Mouse (Mus musculus) gastrocnemius, postnatal 14 days (tissue): ENCODE data around the gene Chid1. TPM values are rescaled to one million over a fixed set of nuclear protein-coding genes. Genes with fewer than 3 reads are reported as not detected.

Source experiments
- DNase-seq: peaks from one replicate; pipeline ENCODE4 v3.0.0; 2021; ENCODE audit warnings: mixed read lengths
- intact Hi-C: fragments of 180-260 bp; cut with DNase I; formaldehyde crosslinking; loops from one replicate; pipeline ENCODE4 v1.15.1; 2025; ENCODE audit warnings: low total_unique reads
- long read RNA-seq, 2 experiments: library from polyadenylated mRNA; stranded (forward); transcript quantifications; one replicate each; pipeline ENCODE4 v2.0.0; 2021
- total RNA-seq, 2 experiments: library from RNA; stranded (reverse); gene quantifications; 2 replicates each; pipeline ENCODE4 v1.2.3; 2021

The Chid1 gene
- total RNA-seq = 10 to 100 TPM; 19.5 to 23.0 TPM
- long read RNA-seq, experiment 1, full-length matches to known transcripts = 21 of 25 reads
- long read RNA-seq, experiment 1, partial matches to known transcripts = 2 of 25 reads
- long read RNA-seq, experiment 1, other reads (novel, unspliced or antisense) = 2 of 25 reads
- long read RNA-seq, experiment 2, full-length matches to known transcripts = 14 of 19 reads
- long read RNA-seq, experiment 2, partial matches to known transcripts = 1 of 19 reads
- long read RNA-seq, experiment 2, other reads (novel, unspliced or antisense) = 4 of 19 reads

- intact Hi-C loops = no loop called here
- DNase-seq = peak; percentile 99
Measured at GRCm38 (mm10) chr7:141539556-141540311, at the start of gene Chid1. Gene Chid1, minus strand, starts transcription at chr7:141539857.

- intact Hi-C loops = no loop called here
- no peak for DNase-seq
Measured at GRCm38 (mm10) chr7:141588890-141589289, 49.2 kb upstream of the Chid1 start.

- DNase-seq = no peak
- intact Hi-C loops = no loop called here
Measured at GRCm38 (mm10) chr7:141585881-141586280, 46.2 kb upstream of the Chid1 start.

DNA sequence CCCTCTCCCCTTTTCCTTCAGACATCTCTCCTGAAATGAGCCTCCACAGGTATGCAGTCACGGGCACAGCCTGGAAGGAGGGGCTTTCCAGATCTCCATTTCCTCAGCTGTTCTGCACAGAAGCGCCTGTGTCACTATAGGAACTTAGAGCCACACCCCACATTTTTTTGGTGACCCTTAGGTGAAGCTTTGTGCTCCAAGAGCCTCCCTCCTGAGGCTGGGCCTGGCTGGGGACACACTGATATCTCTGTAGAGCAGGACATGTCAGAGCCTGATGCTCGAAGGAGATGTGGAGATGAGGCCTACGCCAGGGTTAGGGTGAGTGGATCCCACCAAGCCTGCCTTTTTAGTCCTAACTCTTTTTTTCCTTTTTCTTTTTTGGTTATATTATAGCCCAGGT, 45.6 kb upstream of the Chid1 start:
- DNase-seq = no peak
- intact Hi-C loops = no loop called here

- DNase-seq = no peak
- intact Hi-C loops = no loop called here
Measured at GRCm38 (mm10) chr7:141584048-141584841, 44.6 kb upstream of the Chid1 start.

DNA sequence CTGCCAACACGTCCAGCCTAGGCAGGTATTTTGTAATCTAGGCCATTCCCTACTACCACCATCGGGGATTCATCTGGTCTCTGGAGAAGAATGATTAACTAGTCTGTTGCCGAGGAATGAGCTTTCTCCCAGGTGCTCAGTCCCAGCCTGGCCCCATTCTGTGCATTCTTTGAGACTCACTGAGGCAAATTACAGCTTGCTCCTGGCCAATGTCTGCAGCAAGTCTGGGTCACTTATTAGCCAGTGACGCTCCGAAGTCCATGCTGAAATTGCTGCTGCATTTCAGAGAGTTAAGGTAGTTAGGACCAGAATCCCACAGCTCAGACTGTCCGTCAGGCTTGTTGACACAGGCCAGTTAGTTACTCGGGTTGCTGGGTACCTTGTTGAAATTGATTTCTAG, 41.7 kb upstream of the Chid1 start:
- intact Hi-C loops = no loop called here
- DNase-seq = no peak

DNA sequence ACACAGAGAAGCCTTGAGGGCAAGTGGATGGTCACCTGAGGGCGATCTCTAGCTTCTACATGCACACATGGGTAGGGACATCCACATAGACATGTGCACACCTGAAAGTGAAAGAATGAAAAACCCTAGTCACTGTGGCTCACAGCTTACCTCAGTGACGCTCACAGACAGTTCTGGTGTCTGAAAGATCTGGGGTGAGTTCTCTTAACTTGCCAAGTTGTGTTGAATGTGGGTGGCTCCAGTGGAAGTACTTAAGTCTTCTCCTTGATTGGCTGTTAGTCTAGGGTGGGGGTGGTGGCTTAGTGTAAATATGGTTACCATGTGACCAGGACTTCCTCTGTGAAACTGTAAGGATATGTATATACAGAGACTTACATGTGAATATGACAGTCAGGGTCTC, 39.3 kb upstream of the Chid1 start:
- no peak for DNase-seq
- intact Hi-C loops = no loop called here

DNA sequence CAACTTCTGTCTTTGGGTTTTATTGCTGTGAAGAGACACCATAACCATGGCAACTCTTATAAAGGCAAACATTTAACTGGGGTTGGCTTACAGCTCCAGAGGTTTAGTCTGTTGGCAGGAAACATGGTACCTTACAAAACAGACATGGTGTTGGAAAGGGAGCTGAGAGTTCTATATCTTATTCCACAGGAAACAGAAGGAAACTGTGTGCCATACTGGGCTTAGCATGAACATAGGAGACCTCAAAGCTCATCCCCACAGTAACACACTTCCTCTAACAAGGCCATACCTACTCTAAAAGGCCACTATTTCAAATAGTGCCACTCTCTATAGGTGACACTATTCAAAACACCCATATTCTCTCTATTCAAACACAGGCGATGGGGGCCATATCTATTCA, 38.9 kb upstream of the Chid1 start:
- intact Hi-C loops = no loop called here
- no peak for DNase-seq

- intact Hi-C loops = no loop called here
- no peak for DNase-seq
Measured at GRCm38 (mm10) chr7:141577801-141578200, 38.1 kb upstream of the Chid1 start.

GRCm38 (mm10) chr7:141575481-141575880, 35.8 kb upstream of the Chid1 start:
- intact Hi-C loops = no loop called here
- DNase-seq = no peak

GRCm38 (mm10) chr7:141574041-141574440, 34.4 kb upstream of the Chid1 start:
- no peak for DNase-seq

GRCm38 (mm10) chr7:141570625-141571295, 31.1 kb upstream of the Chid1 start:
- intact Hi-C loops = no loop called here
- no peak for DNase-seq

More at GRCm38 (mm10) chr7:141574041-141574440, 34.4 kb upstream of the Chid1 start:
- intact Hi-C loops = no loop called here

GRCm38 (mm10) chr7:141569916-141570315, 30.3 kb upstream of the Chid1 start:
- DNase-seq = no peak
- intact Hi-C loops = no loop called here

DNA sequence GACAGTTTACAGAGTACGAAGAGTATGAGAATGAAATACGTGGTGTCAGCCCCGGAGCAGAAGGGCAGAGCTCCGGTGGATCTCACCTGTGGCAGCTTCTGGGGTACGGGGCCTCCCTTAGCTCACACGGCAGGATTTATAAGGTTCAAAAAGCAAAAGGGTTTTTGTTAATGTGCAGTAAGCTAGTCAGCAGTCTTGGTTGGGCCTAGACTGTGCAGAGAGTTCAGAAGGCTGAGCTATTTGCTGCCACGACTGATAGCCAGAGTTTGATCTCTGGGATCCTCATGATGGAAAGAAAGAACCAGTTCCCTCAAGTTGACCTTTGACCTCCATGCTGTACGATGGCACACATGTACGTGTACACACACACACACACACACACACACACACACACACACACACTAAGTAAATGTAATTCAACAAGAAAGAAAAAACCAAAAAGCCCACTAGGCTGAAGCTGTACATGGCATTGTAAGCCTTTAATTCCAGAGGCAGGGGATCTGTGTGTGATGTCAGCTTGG, 29.7 kb upstream of the Chid1 start:
- intact Hi-C loops = no loop called here
- DNase-seq = no peak

DNA sequence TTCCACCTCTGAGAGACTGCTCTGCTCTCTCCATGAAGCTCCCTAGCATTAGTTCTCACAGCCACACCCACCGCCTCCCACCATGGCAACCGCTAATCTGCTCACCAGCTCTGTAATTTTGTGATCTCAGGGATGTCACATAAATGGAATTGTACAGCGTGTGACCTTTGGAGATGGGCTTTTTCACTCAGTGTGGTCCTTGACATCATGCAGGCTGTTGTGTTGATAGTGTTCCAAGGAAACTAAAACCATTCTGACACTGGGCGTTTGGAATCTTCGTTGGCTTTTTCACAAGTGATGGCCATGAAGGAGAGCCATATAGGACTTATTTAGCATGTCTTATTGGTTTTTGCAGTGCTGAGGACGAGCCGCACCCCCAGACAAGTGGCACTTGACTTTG, 26.9 kb upstream of the Chid1 start:
- intact Hi-C loops = no loop called here

DNA sequence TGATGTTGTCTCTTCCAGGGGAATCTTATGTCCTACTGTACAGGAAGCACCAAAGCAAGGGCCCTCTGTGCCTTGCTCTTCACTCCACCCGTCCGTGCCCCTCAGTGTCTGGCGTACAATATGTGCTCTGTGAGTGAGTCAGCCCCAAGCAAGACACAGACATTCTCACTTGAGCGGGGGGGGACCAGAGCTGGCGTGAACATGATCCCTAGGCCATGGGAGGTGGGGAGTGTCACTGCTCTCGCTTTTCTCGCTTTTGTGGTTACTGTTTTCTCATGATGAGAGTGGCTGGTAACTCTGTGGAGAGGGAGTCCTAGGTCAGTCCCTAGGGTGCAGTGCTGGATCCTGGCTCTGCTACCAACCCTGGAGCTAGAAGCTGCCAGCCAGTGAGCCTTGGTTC, 24.9 kb upstream of the Chid1 start:
- peak; percentile 9 for DNase-seq
- intact Hi-C loops = no loop called here

More for the DNA sequence above, 26.9 kb upstream of the Chid1 start:
- no peak for DNase-seq

DNA sequence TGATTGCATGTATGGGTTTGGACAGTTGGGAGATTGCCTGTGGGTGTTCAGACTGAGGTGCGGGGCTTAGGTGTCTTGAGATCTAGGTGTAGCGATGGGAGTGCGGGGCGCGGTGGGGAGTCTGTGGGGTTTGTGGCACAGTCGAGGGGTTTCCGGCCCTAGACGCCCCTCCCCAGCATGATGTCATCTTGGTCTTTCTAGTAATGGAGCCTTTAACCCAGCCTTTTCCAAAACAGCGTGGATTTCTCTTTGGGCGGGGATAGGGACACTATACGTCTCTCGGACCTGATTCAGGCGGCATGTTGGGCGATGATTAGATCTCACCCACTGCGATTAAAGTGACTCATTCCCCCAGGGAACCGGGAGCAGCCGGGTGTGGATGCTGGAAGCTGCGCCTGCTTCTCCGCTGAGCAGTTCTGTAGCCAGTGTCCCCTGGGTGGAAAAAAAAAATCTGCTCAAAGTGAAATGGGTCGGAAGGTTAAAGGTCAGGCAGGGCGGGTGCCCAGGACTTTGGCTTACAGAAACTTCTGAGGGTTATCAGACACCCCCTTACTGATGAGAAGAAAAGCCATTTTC, 23.3 kb upstream of the Chid1 start:
- peak; percentile 40 for DNase-seq
- intact Hi-C loops = no loop called here

DNA sequence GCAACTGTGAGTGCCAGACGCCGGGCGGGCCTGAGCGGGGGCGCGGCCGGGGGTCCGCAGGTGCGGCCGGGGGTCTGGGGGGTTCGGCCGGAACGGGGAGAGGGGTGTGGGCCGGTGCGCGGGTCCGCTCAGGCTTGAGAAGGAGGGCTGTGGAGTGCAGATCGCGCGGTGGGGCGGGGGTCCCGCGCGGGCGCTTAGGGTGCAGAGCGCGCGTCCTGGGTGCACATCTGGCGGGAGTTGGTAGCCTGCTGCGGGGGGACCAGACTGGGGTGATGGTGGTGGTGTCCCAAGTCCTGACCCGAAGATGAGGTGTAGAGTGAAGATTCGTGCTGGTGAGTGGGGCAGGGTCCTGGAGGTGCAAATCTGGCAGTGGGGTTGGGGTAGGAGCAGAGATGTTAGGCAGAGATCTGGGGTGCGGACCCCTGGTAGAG, 22.8 kb upstream of the Chid1 start:
- intact Hi-C loops = no loop called here
- no peak for DNase-seq

GRCm38 (mm10) chr7:141561682-141562391, 22.2 kb upstream of the Chid1 start, which contains the start of gene Ap2a2:
Gene Ap2a2, plus strand, starts transcription at chr7:141562173.
- intact Hi-C loops = no loop called here
- DNase-seq = peak; percentile 94
